Mouse (Mus musculus): ENCODE data around the gene Arhgef28. TPM values are rescaled to one million over a fixed set of nuclear protein-coding genes. Genes with fewer than 3 reads are reported as not detected.

The Arhgef28 gene
- polyA plus RNA-seq (2014; fragmentation: Nextera tagmentation; extraction: Ambion mirVana), result 18.2 and 20.1 TPM in 2 replicates

DNA sequence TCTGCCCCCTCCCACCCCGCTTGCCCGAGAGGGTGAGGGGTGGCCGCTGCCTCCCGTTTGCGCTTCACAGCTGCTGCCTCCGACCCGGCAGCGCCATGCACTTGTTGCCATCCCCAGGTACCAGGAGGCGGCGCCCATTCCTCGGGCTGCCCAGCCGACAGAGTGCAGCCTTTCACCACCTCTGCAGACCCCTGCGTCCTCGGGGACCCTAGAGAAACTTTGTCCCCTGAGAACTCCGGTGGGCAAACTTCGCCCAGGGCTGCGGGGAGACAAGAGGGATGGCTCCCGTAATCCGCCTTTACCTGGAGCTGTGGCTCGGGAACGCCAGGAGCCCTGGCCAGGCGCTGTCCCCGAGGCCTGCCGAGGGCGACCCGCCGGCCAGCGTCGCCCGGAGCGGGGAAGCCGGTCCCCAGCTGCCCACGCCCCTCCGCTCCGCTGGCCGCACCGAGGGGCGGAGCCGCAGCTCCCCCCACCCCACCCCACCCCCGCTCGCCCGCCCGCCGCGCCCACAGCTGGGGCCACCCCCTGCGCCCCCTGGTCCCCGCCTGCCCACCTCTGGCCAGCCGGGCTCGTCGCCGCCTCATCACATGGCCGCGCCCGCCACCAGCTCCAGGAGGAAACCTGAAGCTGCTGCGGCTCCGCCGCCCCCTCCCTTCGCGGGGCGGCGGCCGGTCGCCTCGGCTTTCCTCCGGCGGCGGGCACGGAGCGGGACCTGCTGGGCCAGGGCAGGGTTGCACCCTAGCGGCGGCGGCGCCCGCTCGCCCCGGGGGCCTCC lies at the start of gene Arhgef28:
Gene Arhgef28, minus strand, starts transcription at position 669 of the 775 bp plus-strand sequence.
- ATAC-seq (replicated peaks; ENCODE audit: low FRiP score, low TSS enrichment, low read depth) (peak; percentile 86), DNase-seq (ENCODE audit: low spot score) (peak; percentile 83)
- peak within 1 kb of the TSS; percentile 48 for H3K9ac ChIP-seq (ENCODE audit: low read length)
- WGBS, result 0% methylated on average over 57 of the region's 76 CpGs
- peaks cover 4% of the 10 kb centered on the region; the same call in 1 of the 2 replicates for H3K27me3 ChIP-seq (replicated peaks; ENCODE audit: control insufficient read depth, insufficient read depth, low read length)
- H3K4me2 ChIP-seq (ENCODE audit: low read length), result peak within 1 kb of the TSS; percentile 99
- no peaks in the 10 kb centered on the region for H3K36me3 ChIP-seq (ENCODE audit: control insufficient read depth, insufficient read depth, low read length)
- H3K4me1 ChIP-seq (replicated peaks; ENCODE audit: control insufficient read depth, insufficient read depth, low read length), result peaks cover 5% of the 10 kb centered on the region; the same call in 1 of the 2 replicates
- peak within 1 kb of the TSS; percentile 71 for H3K27ac ChIP-seq (ENCODE audit: low read depth)
- H3K4me3 ChIP-seq (ENCODE audit: low read depth, low read length), result peak within 1 kb of the TSS; percentile 56
- H3K9me3 ChIP-seq (ENCODE audit: control insufficient read depth, low read length), result no peaks in the 10 kb centered on the region

DNA sequence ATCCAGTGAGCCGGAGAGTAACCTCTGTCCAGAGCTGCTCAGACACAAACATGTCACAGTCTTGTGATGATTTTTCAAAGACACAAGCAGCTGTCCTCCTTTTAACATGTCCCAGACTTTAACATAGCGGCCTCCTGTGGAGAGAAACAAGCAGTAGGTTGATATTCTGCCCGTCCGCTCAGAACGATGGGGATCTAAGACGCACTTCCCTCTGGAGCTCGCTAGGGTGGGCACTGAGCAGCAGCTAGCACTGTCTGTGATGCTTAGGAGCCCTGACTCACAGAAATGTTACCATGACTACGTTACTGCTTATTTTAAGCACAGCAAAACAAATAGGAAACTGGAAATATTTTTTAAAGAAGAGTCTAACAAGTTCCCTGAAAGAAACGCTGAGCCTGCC lies 48.7 kb upstream of the Arhgef28 start:
- no peaks in the 10 kb centered on the region for H3K9me3 ChIP-seq (ENCODE audit: control insufficient read depth, low read length)
- WGBS, result 73% methylated on average over 9 of the region's 9 CpGs
- ATAC-seq (replicated peaks; ENCODE audit: low FRiP score, low TSS enrichment, low read depth) (no peak), DNase-seq (ENCODE audit: low spot score) (no peak)
- no peak overlapping the region for H3K9ac ChIP-seq (ENCODE audit: low read length)
- no peak overlapping the region for H3K27ac ChIP-seq (ENCODE audit: low read depth)
- no peak overlapping the region for H3K4me3 ChIP-seq (ENCODE audit: low read depth, low read length)
- H3K4me1 ChIP-seq (replicated peaks; ENCODE audit: control insufficient read depth, insufficient read depth, low read length), result no peaks in the 10 kb centered on the region
- H3K36me3 ChIP-seq (ENCODE audit: control insufficient read depth, insufficient read depth, low read length), result peaks cover 97% of the 10 kb centered on the region
- no peak overlapping the region for H3K4me2 ChIP-seq (ENCODE audit: low read length)
- no peaks in the 10 kb centered on the region for H3K27me3 ChIP-seq (replicated peaks; ENCODE audit: control insufficient read depth, insufficient read depth, low read length)

DNA sequence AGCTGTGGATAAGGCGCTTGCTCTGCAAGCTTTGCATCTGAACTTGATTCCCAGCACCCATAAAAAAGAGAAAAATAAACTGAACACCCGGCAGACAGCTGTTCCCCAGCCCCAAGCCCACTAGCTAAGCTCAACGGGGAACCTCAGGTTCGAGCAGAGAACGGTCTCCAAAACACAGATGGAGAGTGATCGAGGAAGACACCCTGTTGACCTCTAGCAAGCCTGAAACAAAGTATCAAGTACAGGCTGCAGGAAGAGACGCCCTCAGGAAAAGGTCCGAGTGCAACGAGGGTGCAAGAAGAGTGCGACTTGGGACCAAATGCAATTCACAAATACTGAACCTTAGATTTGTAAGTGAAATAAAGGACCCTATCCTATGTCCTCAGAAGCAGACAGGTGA lies 43.4 kb upstream of the Arhgef28 start:
- Histone ChIP-seq H3K27ac (ENCODE audit: low read depth) (no peak overlapping the region), H3K4me3 (ENCODE audit: low read depth, low read length) (no peak overlapping the region), H3K36me3 (ENCODE audit: control insufficient read depth, insufficient read depth, low read length) (peaks cover 80% of the 10 kb centered on the region), H3K4me2 (ENCODE audit: low read length) (no peak overlapping the region), H3K9me3 (ENCODE audit: control insufficient read depth, low read length) (no peaks in the 10 kb centered on the region), H3K9ac (ENCODE audit: low read length) (no peak overlapping the region), H3K4me1 (replicated peaks; ENCODE audit: control insufficient read depth, insufficient read depth, low read length) (no peaks in the 10 kb centered on the region), H3K27me3 (replicated peaks; ENCODE audit: control insufficient read depth, insufficient read depth, low read length) (no peaks in the 10 kb centered on the region)
- DNase-seq (ENCODE audit: low spot score) (no peak), ATAC-seq (replicated peaks; ENCODE audit: low FRiP score, low TSS enrichment, low read depth) (no peak)
- WGBS, result 91% methylated on average over 10 of the region's 10 CpGs

DNA sequence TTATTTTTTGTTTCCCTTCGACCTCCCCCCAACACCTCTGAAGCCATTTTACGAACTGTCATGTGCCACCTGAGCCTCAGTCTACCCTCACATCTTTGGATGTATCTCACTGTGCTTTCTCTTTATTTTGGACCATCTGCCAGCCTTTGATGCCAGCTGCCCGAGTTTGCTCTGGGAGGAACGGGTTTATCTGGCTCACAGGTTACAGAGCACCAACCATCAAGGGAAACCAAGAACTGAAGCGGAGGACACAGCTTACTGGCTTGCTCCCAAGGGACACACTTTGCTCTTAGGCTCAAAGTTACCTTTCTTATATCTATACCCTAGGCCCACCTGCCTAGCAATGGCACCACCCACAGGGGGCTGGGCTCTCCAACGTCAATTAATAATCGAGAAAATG lies 39.1 kb upstream of the Arhgef28 start:
- ATAC-seq (replicated peaks; ENCODE audit: low FRiP score, low TSS enrichment, low read depth), result no peak
- H3K27me3 ChIP-seq (replicated peaks; ENCODE audit: control insufficient read depth, insufficient read depth, low read length), result no peaks in the 10 kb centered on the region
- no peak for DNase-seq (ENCODE audit: low spot score)
- H3K9ac ChIP-seq (ENCODE audit: low read length), result no peak overlapping the region
- H3K27ac ChIP-seq (ENCODE audit: low read depth), result no peak overlapping the region
- H3K4me2 ChIP-seq (ENCODE audit: low read length), result no peak overlapping the region
- peaks cover 39% of the 10 kb centered on the region for H3K36me3 ChIP-seq (ENCODE audit: control insufficient read depth, insufficient read depth, low read length)
- no peak overlapping the region for H3K4me3 ChIP-seq (ENCODE audit: low read depth, low read length)
- no peaks in the 10 kb centered on the region for H3K9me3 ChIP-seq (ENCODE audit: control insufficient read depth, low read length)
- WGBS, result 70% methylated on average over 7 of the region's 7 CpGs
- no peaks in the 10 kb centered on the region for H3K4me1 ChIP-seq (replicated peaks; ENCODE audit: control insufficient read depth, insufficient read depth, low read length)

DNA sequence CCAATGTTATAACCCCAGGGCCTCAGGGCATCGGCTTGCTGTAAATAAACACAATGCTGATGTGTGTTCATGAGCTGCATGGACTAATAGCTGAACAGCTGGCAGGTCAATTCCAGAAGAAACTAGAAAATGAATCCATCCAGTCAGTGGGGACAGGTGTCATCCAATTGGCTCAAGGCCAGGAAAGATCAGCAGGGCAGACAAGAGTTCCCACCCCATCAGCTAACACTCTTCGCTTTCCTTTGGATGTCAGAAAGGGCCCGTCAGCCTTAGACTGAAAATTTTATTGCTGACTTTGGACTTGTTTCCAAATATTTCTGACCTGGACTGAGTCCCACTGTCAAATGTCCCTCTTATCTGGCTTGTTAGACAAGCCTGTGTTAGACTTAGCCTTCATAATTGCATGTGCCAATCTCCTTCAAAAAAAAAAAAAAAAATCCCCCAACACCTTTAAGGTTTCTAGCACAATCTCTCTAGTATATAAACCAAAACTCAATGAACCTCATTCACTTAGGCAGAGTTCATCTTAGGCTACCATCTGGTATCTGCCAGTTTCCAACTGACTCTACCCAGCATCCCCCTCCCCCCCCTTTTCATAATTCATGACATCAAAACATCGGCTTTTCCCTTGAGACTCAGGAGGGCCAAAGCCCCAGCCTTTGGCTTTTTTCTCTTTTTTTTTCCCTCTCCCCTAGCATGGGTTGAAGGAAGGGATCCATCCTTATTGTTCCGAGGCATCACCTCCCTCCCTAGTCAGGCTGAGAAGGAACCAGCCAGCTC lies 38.5 kb upstream of the Arhgef28 start:
- Histone ChIP-seq H3K4me1 (replicated peaks; ENCODE audit: control insufficient read depth, insufficient read depth, low read length) (no peaks in the 10 kb centered on the region), H3K4me2 (ENCODE audit: low read length) (no peak overlapping the region), H3K9ac (ENCODE audit: low read length) (no peak overlapping the region), H3K4me3 (ENCODE audit: low read depth, low read length) (no peak overlapping the region), H3K27me3 (replicated peaks; ENCODE audit: control insufficient read depth, insufficient read depth, low read length) (no peaks in the 10 kb centered on the region), H3K27ac (ENCODE audit: low read depth) (no peak overlapping the region), H3K9me3 (ENCODE audit: control insufficient read depth, low read length) (no peaks in the 10 kb centered on the region), H3K36me3 (ENCODE audit: control insufficient read depth, insufficient read depth, low read length) (peaks cover 33% of the 10 kb centered on the region)
- no peak for DNase-seq (ENCODE audit: low spot score)
- WGBS, result 72% methylated on average over 5 of the region's 5 CpGs
- ATAC-seq (replicated peaks; ENCODE audit: low FRiP score, low TSS enrichment, low read depth), result no peak

DNA sequence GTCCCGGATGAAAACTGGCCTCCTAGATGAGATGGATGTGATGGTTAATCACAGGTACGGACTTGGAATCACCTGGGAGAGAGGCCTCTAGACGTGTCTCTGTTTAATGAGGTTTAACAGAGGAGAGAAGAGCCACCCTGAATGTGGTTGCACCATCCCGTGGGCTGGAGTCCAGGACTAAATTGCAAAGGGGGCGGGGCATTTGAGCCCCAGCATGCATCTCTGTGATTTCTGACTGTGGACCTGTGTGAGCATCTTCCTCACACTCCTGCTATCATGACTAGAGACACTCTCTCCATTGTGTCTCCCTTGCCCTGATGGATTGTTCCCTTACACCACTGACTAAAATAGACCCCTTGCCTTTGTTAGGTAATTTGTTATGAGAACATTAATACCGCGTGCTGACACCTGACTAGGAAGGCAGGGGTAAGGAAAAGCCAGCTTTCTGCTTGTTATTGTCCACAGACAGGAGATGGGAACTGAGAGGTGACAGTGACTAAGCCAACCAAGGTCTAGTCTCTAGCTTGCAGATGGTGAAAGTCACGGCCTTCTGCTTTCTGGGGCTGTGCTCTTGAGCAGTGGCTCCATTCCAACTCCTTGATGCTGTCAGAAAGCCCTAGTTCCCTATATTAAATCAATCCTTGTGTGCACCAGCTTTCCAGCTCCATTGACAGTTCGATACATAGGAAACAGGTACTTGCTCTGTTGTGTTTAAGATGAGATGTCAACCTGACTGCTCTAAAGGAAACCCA lies 35.5 kb upstream of the Arhgef28 start:
- no peaks in the 10 kb centered on the region for H3K27me3 ChIP-seq (replicated peaks; ENCODE audit: control insufficient read depth, insufficient read depth, low read length)
- H3K4me1 ChIP-seq (replicated peaks; ENCODE audit: control insufficient read depth, insufficient read depth, low read length), result no peaks in the 10 kb centered on the region
- H3K4me2 ChIP-seq (ENCODE audit: low read length), result no peak overlapping the region
- no peak overlapping the region for H3K4me3 ChIP-seq (ENCODE audit: low read depth, low read length)
- ATAC-seq (replicated peaks; ENCODE audit: low FRiP score, low TSS enrichment, low read depth), result no peak
- H3K9ac ChIP-seq (ENCODE audit: low read length), result no peak overlapping the region
- 0 out of 2 replicates have a peak, but pooled peaks cover 5% of the 10 kb centered on the region for H3K36me3 ChIP-seq (ENCODE audit: control insufficient read depth, insufficient read depth, low read length)
- DNase-seq (ENCODE audit: low spot score), result no peak
- no peak overlapping the region for H3K27ac ChIP-seq (ENCODE audit: low read depth)
- H3K9me3 ChIP-seq (ENCODE audit: control insufficient read depth, low read length), result no peaks in the 10 kb centered on the region
- WGBS, result 73% methylated on average over 9 of the region's 9 CpGs

DNA sequence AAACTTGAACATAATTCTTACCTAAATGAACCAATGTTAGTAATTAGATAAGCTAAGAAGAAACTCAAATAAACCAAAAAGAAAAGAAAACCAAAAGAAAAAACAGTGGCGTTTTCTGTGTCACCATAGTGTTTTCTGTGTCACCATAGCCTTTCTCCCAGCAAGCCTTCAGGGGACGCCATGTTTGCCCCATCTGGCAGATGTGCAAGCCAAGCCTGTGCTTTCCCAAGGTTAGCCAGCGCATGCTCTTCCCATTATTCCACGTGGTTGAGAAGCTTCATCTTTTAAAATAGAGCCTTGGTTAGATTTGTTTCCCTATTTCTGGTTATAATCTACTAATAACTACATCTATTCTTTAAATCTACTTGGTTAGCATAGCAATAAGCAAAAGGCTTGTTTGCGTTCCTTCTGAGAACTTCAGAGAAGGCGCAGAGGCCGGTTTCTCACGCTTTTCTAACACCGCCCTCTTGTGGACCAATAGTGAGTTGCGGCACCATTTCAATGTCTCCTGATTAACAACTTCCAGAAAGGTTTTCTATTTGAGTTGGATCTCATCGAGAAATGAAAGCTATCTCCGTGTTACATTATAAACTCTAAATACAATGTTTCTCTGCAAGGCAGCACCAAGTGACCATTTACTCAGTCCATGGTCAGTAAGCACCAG lies 33.9 kb upstream of the Arhgef28 start:
- Histone ChIP-seq H3K27me3 (replicated peaks; ENCODE audit: control insufficient read depth, insufficient read depth, low read length) (no peaks in the 10 kb centered on the region), H3K9ac (ENCODE audit: low read length) (no peak overlapping the region), H3K4me3 (ENCODE audit: low read depth, low read length) (no peak overlapping the region), H3K4me1 (replicated peaks; ENCODE audit: control insufficient read depth, insufficient read depth, low read length) (no peaks in the 10 kb centered on the region), H3K27ac (ENCODE audit: low read depth) (no peak overlapping the region), H3K36me3 (ENCODE audit: control insufficient read depth, insufficient read depth, low read length) (no peaks in the 10 kb centered on the region), H3K4me2 (ENCODE audit: low read length) (no peak overlapping the region), H3K9me3 (ENCODE audit: control insufficient read depth, low read length) (no peaks in the 10 kb centered on the region)
- WGBS, result 18% methylated on average over 12 of the region's 12 CpGs
- DNase-seq (ENCODE audit: low spot score) (peak; percentile 88), ATAC-seq (replicated peaks; ENCODE audit: low FRiP score, low TSS enrichment, low read depth) (no peak)

DNA sequence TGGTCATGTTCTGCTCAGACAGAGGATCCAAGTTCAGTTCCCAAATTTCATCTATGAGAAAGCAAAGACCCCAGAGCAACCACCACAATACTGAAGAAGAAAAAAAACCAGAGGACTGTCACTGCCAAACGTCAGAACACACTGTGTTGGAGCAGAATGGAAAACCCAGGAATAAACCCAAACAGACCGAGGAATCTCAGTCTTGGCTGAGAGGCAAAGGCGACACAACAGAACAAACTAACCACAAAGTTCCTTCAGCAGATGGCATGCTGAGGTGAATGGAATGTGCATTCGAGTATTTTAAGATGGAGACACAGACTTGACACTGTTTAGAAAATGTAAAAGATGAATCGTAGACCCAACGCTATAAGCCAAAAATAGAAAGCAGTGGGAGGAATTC lies 29.2 kb upstream of the Arhgef28 start:
- no peak overlapping the region for H3K4me2 ChIP-seq (ENCODE audit: low read length)
- DNase-seq (ENCODE audit: low spot score) (no peak), ATAC-seq (replicated peaks; ENCODE audit: low FRiP score, low TSS enrichment, low read depth) (no peak)
- no peak overlapping the region for H3K4me3 ChIP-seq (ENCODE audit: low read depth, low read length)
- no peaks in the 10 kb centered on the region for H3K36me3 ChIP-seq (ENCODE audit: control insufficient read depth, insufficient read depth, low read length)
- no peaks in the 10 kb centered on the region for H3K9me3 ChIP-seq (ENCODE audit: control insufficient read depth, low read length)
- no peaks in the 10 kb centered on the region for H3K27me3 ChIP-seq (replicated peaks; ENCODE audit: control insufficient read depth, insufficient read depth, low read length)
- H3K9ac ChIP-seq (ENCODE audit: low read length), result no peak overlapping the region
- no peaks in the 10 kb centered on the region for H3K4me1 ChIP-seq (replicated peaks; ENCODE audit: control insufficient read depth, insufficient read depth, low read length)
- 53% methylated on average over 6 of the region's 6 CpGs for whole genome bisulfite sequencing
- no peak overlapping the region for H3K27ac ChIP-seq (ENCODE audit: low read depth)

Data from intestine, embryonic 14.5 days (tissue).